Mouse (Mus musculus) left cerebral cortex, postnatal 36 days (tissue): ENCODE measurements around the gene Spcs3. TPM values are rescaled to one million over a fixed set of nuclear protein-coding genes. Genes with fewer than 3 reads are reported as not detected.

ENCODE experiments used
- DNase-seq, 2 experiments: peaks; one replicate each; pipeline ENCODE4 v3.0.0; 2021 to 2022; ENCODE audit warnings: low spot score in 2 of 2, mixed read lengths in 1 of 2
- intact Hi-C: fragments of 180-260 bp; cut with DNase I; formaldehyde crosslinking; loops from one replicate; pipeline ENCODE4 v1.15.1; 2025
- total RNA-seq, 2 experiments: library from RNA; stranded (reverse); gene quantifications; 2 replicates each; pipeline ENCODE4 v1.2.3; 2021

The Spcs3 gene
- total RNA-seq, 2 experiments from 2014 or later = 62.5 to 65.4 TPM

- DNase-seq = no peak
- intact Hi-C loops = no loop called here
Measured at GRCm38 (mm10) chr8:54511791-54512190, 18.0 kb downstream of the Spcs3 start.

GRCm38 (mm10) chr8:54509221-54509721 lies 20.5 kb downstream of the Spcs3 start:
- intact Hi-C loops = loop anchor here (2.0 to 5.0 kb wide), 3 partner anchors 20 to 213 kb away; partner anchors contain the start of genes Asb5 and Spcs3
- DNase-seq = peak; percentile 42 to 49

- intact Hi-C loops = loop anchor here (2.0 to 5.0 kb wide), 3 partner anchors 20 to 213 kb away; partner anchors contain the start of genes Asb5 and Spcs3
- no peak for DNase-seq
Measured at GRCm38 (mm10) chr8:54508814-54509213, 21.0 kb downstream of the Spcs3 start.

- no peak for DNase-seq
- intact Hi-C loops = loop anchor here (2.0 to 5.0 kb wide), 3 partner anchors 21 to 214 kb away; partner anchors contain the start of genes Asb5 and Spcs3
Measured at GRCm38 (mm10) chr8:54508096-54508456, 21.7 kb downstream of the Spcs3 start.

GRCm38 (mm10) chr8:54507428-54508095 lies 22.2 kb downstream of the Spcs3 start:
- peak; percentile 73 to 83 for DNase-seq
- intact Hi-C loops = loop anchor here (2.0 to 5.0 kb wide), 3 partner anchors 21 to 215 kb away; partner anchors contain the start of genes Asb5 and Spcs3

- intact Hi-C loops = loop anchor here (5.0 kb wide), 1 partner anchor 217 kb away; no protein-coding TSS in a partner anchor
- no peak for DNase-seq
Measured at GRCm38 (mm10) chr8:54505060-54505459, 24.7 kb downstream of the Spcs3 start.

- intact Hi-C loops = no loop called here
- DNase-seq = no peak
Measured at GRCm38 (mm10) chr8:54503104-54503503, 26.7 kb downstream of the Spcs3 start.

GRCm38 (mm10) chr8:54493915-54494314 lies 35.9 kb downstream of the Spcs3 start:
- intact Hi-C loops = loop anchor here (5.0 kb wide), 2 partner anchors 417 to 622 kb away; partner anchors contain the start of gene Vegfc
- DNase-seq = no peak

GRCm38 (mm10) chr8:54493110-54493509 lies 36.7 kb downstream of the Spcs3 start:
- intact Hi-C loops = loop anchor here (5.0 kb wide), 2 partner anchors 416 to 621 kb away; partner anchors contain the start of gene Vegfc
- peak in 1 of 2 experiments; percentile 43 for DNase-seq

- intact Hi-C loops = loop anchor here (5.0 kb wide), 2 partner anchors 415 to 620 kb away; partner anchors contain the start of gene Vegfc
- DNase-seq = no peak
Measured at GRCm38 (mm10) chr8:54491934-54492333, 37.9 kb downstream of the Spcs3 start.

- intact Hi-C loops = loop anchor here (5.0 kb wide), 2 partner anchors 414 to 619 kb away; partner anchors contain the start of gene Vegfc
Measured at GRCm38 (mm10) chr8:54491057-54491690, 38.6 kb downstream of the Spcs3 start.

GRCm38 (mm10) chr8:54488437-54488836 lies 41.4 kb downstream of the Spcs3 start:
- intact Hi-C loops = loop anchor here (10.0 kb wide), 1 partner anchor 794 kb away; no protein-coding TSS in a partner anchor
- no peak for DNase-seq

More at GRCm38 (mm10) chr8:54491057-54491690, 38.6 kb downstream of the Spcs3 start:
- DNase-seq = no peak

- no peak for DNase-seq
- intact Hi-C loops = loop anchor here (10.0 kb wide), 1 partner anchor 792 kb away; no protein-coding TSS in a partner anchor
Measured at GRCm38 (mm10) chr8:54486555-54487273, 43.1 kb downstream of the Spcs3 start.

Other genes with a start within 250 kb of the Spcs3 start
- 1 to 10 TPM; 1.4 to 1.5 TPM for gene Asb5, start 418 bp downstream of the Spcs3 start, total RNA-seq
- under 1 TPM in 1 of 2 experiments, not detected in 1; 0.30 TPM for gene Spata4, start 70.8 kb upstream of the Spcs3 start, total RNA-seq